Mouse (Mus musculus) right cerebral cortex, adult 18-20 months (tissue): ENCODE data around the gene Cubn.
A peak's percentile ranks its signal among the peaks of the same experiment; 100 is the strongest.

ENCODE experiments used
- DNase-seq: peaks from one replicate; pipeline ENCODE4 v3.0.0; 2022; ENCODE audit warnings: mixed read lengths

The Cubn gene

DNA sequence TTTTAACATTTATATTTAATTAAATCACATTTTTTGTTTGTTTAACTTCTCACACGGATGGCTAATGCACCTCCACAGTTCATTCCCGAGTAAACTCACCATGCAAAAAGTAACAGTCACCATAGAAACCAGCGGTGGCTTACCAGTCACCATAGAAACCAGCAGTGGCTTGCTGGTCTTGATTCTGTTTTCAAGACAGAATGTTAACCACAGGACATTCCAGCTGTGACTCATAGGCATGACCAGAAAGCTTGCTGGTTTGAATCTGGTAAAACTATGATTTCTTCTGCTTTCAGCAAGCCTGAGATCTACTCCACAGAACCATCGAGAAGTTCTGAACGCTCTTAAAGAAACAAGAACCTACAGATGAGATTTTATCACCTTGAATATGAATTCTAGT lies 84.3 kb downstream of the Cubn start:
- DNase-seq = peak; percentile 14

DNA sequence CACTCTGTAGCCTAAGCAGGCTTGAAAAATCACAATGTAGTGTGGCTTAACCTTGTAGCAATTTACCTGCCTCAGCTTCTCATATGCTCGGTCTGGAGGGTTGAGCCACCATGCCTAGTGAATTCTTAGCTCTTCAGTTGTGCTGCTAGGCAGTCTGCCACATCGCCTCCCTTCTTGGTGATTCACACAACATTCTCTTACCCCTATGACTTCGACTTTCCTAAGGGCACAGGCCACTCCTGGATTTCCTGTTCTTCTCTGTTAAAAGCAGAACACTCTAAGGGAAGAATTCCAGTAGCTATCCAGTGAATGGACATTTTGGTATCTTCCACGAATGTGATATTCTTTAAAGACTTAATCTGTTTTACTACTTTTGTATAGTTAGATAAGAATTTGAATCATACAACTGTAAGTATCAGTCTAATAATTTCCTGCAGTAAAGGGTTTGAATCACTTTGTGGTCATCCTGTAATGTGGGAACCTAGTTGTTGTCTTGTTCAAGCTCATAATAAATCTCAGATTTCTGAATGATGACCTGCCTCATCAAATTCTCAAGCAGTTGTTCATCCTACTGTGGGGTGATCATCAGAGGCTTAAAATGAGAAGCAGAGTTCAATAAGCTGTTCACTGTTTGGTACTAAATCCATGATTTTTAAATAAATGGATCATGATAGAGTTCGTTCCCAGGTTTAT lies 86.5 kb downstream of the Cubn start:
- DNase-seq = no peak

DNA sequence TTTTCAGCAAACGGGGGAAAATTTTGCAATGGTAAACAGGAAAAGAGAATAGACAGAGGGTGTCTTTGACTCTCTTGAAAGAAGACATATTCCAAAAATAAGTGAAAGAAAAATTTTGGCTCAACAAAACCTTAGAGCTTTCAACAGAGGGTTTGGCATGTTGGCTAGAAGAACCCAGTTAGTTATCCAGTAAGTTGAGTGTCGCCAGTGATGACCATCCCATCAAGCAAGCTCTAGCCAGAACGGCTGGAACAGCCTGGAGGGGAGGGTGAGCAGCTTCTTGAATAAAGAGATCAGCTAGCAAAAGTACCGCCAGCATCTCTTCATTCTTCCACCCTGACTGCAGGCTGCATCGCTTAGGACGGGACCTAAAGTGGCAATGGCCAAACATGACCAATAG lies 90.8 kb downstream of the Cubn start:
- DNase-seq = no peak

DNA sequence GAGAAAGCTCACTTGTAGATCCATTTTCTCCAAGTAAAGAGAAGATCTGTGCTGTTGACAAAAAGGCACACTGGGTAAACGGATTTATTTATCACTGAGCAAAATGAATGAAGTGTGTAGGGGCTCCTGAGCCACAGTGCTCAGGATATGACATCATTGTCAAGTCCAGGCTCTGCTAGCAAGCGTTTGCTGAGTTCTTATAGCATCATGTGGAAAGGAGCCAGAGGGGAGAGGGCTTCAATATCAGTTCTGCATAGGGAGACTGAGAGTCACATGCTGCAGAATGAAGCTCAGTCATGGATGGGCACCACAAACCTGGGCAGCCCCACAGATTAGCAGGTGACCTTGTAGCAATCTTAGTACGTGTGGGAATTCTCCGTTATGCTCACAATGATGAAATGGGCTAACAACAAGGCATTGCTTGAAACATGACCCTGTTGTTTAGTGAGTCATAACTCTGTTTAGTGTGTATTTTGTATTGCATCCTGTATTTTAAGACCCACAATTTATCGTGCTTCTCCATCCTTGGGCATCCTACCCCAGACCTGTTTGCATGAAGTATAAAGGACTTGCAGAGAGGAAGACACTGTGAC lies 92.0 kb downstream of the Cubn start:
- no peak for DNase-seq

DNA sequence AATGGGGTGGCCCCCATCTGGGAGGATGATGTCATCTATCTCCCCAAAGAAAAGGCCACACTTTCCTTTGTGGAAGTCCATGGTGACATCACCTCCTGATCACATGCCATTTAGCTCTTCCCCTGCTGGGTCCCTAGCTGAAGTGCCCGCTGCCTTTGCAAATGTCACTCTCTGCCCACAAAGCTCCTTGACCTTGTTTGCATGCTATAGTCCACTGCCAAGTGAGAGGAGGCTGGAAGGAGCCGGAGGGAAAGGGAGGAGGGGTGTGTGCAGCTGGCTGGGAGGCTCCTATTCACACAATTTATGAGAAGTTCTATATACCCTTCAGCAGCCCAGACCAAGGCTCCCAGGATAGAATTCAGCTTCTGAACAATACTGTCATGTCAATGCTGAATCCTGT lies 92.7 kb downstream of the Cubn start:
- DNase-seq = no peak

DNA sequence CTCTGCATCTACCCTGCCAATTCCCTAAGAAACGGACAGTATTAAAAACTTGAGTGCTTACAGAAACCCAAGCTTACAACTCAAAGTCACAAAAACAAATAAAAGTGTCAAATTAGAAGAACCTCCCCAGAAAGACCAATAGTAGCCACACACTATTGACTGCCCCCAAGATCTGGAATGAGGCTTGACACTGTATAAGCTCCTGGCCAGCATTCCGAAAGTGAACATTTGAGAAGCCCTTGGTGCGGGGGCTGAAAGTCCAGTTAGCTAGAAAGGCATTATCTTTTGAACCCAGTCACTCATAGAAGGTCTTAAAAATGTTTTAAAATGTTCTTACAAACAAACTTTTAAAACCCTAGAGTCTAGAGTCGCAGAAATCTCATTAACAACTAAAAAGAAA lies 93.1 kb downstream of the Cubn start:
- DNase-seq = no peak

DNA sequence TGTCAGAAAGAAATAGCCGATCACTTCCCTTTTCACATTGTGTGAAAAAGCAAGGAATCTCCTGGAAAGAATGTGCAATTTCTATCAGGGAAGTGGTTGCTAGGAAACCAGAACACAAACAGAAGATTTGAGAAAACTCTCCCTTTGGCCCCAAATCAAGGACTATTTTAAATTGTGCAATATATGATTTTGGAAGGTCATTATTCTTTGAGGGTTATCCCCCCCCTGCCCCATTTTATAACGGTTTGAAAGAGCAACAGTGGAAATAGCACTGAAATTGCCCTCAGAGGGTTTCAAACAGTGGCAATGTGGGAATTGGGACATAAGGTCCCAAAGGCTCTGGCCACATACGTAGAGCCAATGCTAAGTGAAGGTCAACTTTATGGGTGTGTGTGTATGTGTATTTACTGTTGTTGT lies 95.5 kb downstream of the Cubn start:
- DNase-seq = no peak

DNA sequence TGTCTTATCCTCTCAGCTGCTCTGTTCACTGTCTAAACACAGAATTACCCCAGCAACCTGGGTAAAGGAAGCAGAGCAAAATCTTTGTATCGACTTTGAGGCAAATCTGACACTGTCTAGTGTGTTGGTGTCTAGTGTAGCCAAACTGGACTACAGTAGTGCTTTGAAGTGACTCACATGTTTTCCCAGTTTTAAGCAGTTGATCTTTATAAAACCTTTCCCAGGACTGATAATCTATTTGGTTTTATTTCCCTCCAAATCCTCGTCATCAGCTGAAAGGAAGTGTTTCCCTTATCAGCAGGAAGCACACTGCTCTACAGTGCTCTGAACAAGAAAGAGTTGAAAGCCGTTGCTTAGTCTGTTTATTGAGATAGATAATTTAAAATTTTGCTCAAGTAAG lies 100.6 kb downstream of the Cubn start:
- DNase-seq = no peak

DNA sequence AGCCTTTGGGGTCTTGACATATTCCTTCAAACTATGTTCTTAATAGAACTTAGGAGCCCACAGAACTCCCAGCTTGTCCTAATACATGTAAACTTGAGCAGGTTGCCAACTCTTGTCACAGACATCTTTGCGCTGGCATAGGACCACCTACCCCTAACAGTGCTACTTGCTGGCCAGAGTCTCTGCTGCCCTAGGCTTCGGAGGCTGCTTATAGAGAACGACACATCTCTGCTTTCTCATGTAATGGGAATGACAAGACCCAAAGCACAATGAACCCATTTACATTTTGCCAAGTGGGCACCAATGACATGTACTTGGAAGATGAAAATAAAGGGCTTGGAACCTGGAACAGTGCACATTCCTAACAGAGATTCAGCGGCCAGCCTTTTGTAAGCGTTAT lies 105.0 kb downstream of the Cubn start:
- no peak for DNase-seq

DNA sequence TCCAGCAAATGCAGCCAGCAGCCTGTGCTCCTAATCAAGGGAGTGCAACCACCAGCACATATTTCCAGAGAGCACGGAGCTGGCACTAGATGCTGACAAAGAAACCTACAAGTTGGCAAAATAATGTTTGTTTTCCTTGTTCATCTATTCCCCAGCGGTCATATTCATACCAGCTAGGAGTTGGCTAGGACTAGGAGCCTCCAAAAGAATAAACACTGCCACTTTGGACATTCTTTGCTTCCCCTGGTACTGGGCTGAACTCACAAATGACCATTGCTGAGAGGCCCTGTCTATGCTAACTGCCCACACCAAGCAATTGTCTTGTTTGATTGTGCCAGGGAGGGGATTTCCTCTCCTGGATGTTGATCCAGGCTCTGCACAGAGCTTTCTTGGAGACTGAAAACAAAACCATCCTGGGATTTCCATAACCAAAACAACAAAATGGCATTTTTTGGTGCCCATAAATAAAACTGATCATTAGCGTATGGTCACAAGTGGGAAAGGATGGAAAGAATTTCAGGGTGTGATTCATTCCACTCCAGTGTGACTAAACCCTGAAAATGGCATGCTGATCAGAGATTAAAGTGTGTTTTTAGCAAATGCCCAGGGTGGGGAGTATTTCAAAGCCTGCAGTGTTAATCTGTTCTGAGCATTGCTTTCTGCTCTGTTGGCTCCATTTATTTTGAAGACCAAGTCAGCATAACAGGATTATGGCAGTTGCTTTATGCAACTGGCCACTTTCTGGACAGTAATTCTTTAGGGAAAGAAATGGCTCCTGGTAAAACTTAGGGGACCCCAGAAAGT lies 105.9 kb downstream of the Cubn start:
- DNase-seq = no peak

DNA sequence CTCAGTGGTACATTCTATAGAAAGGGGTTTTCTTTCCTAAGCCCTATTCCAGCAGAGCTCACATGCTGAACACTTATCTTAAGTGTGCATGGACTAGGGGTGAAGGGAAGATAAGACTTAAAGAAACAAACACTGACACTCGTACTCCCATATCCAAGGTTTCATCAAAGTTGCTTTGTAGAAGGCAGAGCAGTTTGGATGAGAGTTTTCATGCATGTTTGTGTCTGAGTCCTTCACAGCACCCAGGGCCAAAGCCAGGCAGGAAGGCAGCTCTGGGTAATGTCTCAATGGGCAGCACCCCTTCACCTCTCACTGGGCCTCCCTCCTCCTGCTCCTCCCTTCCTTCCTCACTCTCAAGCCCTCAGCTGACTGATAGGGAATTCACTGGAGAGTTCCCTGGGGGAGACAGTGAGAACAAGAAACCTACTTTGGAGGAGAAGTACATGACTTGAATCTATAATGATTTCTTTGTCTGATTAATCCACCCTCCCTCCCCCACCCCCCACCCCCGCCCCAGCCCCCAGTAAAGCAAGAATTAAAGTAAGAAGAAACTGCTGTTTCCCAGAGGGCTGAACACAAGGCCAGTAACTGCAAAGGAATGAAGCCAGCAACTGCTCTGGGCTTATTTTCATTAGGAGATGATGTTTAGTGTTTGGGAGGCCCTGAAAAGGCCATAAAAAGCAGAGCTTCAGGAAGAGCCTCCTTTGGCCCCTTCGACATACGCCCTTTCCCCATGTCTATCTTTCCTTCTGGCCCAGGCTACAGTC lies 106.7 kb downstream of the Cubn start:
- DNase-seq = no peak

DNA sequence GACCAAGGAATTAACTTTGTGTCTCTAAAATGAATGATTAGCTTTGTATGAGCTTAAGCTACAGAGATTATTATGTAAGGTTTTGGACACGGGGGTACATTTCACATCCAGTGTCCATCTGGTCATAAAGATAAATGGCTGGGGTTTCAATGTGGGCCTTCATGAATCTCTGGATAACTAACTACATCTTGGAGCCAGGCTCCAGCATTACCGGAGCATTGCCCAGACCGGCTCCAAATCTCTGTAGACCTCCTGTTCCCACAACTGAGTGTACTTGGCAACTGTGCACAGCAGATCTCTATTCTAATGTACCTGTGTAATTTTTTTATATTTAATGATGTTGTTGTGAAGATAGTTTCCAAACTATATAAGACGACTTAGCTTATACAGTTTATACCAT lies 115.4 kb downstream of the Cubn start:
- DNase-seq = no peak

DNA sequence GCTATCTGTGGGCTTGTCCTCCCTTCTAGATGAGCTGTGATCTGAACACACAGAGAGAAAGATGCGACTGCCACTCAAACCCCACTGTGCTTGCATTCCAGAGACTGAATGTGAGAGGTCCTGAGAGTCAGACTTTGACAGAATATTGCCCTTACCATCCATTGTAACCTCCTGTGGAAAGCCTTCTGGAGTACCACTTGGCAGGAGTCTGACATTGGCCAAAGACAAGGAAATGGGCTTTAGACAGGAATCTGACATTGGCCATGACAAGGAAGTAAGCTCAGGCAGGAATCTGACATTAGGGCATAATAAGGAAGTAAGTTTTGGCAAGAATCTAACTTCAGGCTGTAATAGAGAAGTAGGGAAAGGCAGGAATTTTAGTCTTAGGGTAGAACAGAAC lies 118.3 kb downstream of the Cubn start:
- DNase-seq = no peak

DNA sequence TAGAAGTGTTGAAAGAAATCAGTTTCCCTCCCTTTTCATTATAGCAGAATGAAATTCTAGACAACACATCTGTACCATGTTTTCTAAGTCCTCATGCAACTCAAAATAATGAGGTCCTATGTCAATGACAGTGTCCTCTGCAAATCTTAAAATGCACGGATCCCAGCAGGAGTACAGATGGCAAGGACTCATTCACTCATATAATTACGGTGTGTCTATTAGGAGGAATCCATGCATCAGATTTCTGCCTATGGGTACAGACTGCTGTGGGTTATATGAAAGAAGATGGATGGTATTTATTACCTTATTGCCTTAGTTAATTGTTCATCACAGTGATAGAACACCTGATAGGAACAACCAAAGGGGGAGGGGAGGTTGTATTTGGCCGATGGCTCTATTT lies 118.8 kb downstream of the Cubn start:
- no peak for DNase-seq

DNA sequence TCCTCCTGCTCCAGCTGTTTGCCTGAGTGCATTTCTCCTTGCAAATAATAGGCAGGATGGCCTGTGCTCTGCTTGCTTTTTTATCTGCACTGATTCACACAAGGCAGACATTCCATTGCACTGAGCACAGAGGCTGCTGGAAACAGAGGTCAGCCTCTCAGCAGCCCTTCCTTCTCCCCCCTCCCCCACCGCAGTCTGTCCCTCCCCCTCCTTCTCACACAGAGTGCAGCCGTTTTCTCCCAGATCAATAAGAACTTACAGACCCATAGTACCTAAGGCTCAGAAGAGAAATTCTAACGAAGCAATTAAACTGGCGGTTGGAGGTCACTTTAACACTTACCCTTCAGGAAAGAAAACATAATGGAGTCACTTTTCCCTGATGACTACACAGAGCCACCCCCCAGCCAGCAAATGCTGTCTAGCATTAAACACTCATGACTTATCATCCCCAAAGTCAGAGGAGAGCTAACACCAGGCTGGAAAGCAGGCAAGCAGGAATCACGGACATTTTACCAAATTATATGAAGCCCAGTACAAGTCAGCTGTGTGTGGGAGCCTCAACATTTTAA lies 119.3 kb downstream of the Cubn start:
- no peak for DNase-seq

DNA sequence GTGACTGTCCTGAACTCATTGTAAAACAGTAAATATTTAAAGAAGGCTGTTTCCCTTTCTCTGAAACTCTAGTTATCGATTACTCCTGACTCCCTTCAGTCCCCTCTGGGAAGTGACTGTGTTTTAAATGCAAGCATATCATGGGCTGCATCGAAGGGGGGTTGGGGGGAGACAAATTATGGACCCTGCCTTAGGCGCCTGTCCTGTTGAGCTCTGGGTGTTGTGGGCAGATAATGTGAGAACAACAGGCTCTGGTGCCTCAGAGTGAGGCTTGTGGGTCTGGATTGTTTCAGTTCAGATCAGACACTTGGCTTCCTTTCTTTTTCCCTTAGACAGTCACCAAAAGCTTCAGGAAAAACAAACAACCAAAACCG lies 119.8 kb downstream of the Cubn start:
- no peak for DNase-seq

DNA sequence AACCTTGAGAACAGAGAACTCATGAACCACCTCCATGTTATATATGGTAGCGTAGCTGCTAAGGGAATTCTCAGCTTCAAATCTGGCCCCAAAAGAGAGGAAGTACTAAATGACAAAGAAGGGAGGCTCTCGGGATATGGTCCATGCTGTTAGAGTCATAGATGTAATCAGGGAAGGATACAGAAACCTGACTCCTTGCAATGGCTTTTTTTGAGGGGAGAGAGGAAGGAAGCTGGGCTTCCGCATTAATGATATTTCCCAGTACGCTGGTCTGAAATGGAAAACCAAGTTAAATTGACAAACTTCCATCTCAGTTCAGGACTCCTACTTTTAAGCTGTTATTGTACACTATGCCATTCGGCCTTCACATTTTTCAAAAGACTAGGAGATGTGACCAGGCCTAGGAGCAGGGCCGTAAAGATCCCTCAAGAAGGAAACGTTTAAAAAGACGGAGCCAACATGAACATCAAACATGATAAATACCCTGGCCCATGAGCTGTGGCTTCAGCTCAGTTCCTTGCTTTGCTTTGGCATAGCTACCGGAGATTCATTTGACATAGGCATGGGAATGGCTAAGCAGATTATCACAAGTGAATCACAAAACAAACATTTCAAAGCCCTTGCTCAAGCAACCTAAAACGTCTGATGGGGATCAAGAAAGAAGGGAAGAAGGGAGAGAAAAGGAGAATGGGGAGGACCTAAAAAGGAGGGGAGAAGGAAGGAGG lies 120.4 kb downstream of the Cubn start:
- DNase-seq = no peak

DNA sequence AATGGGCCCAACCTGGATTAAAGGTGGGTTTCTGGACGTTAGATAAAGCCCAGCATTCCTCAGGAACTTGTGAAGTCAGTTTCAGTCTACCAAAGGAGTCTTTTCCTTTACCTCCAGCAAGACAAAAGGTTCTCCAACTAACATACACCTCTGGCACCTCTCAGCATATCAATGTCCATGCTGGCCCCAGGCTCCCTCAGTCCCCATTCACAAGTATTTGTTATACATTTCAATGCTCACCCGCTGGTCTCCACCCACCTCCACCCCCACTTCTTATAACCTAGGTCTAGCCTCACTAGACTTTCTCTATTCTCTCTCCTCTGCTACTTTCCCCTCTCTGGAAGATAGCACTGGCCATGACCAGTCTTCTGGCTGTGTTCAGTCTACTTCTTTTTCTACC lies 121.1 kb downstream of the Cubn start:
- no peak for DNase-seq

DNA sequence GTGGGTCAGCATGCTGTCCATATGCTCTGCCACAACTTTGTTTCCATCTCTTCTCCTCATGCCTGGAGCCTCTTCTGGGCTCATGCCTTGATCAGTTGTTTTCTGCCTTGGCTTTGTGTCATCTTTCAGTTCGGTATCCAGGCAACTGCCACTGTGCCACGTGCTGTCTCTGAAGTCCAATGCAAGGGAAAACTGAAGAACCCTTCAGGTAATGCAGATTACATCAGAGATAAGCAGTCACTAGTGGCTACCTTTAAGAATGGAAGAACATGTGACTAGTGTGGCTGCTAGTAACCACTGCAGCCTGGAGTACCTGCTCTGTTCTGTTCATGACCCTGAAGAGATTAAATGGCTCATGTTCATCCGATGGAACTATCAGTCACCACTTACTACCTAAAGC lies 123.1 kb downstream of the Cubn start:
- DNase-seq = no peak

DNA sequence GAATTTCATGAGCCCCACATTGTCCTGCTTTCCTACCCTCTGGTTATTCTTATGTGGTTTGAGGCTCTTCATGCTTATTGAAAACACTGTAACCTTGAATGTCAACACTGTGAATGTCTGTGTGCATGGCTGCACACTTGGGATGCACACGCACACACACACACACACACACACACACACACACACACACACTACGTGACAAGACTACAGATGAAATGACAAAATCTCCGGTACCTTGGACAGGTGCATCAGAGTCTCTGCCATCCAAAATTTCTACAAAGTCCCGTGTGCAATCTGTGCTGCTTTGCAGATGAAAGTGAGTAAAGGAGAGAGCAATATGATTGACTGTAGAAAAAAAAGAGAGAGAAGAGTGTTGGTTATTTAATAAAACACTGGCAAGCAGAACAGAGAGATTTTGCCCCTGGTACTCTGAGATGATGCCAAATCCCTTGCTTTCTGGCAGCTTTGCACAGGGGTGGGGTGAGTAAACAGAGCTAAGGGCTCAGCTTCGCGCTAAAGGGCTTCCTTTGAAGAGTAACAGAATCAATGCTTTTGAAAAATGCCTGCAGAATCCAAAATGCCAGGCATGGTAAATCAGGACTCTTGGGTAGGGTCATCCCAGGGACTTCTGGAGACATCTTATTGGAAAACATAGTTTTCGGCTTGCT lies 133.6 kb downstream of the Cubn start:
- DNase-seq = no peak

DNA sequence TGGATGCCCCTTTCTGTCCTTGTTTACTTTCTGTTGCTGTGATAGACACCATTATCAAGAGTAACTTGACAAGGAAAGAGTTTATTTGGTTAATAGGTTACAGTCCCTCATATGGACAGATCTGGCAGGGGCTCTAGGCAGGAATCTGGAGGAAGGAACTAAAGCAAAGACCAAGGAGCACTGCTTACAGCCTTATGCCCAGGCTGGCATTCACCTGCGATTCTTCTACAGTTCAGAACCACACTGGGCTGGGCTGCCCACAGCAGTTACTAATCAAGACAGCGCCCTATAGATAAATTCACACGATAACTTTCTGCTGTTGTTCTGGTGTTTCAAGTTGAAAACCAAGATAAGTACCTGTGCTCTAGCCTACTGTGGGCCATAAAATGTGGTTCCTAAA lies 138.8 kb downstream of the Cubn start:
- no peak for DNase-seq
